ENCODE assay signal across 14 mouse cellular contexts in the genomic region with DNA sequence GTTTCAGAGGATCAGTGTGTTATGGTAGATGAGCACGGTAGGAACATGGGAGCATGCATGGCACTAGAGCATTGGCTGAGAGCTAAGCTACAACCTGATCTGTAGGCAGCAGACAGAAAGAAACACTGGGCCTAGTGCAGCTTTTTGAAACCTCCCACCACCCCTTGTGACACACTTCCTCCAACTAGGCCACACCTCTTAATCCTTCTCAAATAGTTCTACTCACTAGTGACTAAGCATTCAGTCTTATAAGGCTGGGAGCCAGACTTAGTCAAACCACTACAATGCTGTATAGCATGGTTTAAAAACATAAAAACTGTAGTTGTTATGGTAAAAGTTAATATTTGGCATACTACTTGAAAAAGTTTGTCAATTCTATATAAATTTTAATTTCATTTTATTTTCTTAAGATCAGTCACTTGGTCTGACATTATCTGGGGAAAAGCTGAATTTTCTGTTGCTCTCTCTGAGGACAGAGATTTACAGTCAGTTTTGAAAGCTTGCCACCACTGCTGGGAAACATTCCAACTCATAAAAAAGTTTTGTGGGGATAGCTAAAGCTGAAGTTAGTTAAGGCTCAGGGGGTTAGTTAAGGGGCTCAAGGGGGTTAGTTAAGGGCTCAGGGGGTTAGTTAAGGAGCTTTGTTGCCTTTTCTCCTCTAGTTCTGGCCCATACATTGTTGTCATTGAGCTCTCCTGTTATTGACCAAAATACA. TPM values are rescaled to one million over a fixed set of nuclear protein-coding genes. Genes with fewer than 3 reads are reported as not detected.
DNase-seq lines count a peak whose midpoint lies in the region; ATAC-seq and TF ChIP-seq lines count a peak whose summit lies in the region.
"Had no signal": no experiment of that assay in that cellular context is flagged by ENCODE, and none has a peak within 500 bp of the region (broad histone marks: within the 10 kb centered on the region; RNA-seq: fewer than 3 reads in every experiment).

No protein-coding gene starts in this region.

- H3K4me3 ChIP-seq in heart, adult 2 months = no peak overlapping the region
- H3K4me3 ChIP-seq in brown adipose tissue, adult 24 weeks (ENCODE audit: insufficient read depth, low read depth, low read length) = no peak overlapping the region
- H3K4me3 ChIP-seq in midbrain, embryonic 14.5 days (replicated peaks; ENCODE audit: low read depth, low read length) = no peak overlapping the region
- H3K4me3 ChIP-seq: embryonic facial prominence, embryonic 10.5 days; heart, embryonic 15.5 days; liver, embryonic 15.5 days had no signal

- no peaks in the 10 kb centered on the region for H3K9me3 ChIP-seq in midbrain, embryonic 14.5 days (ENCODE audit: control insufficient read depth, low read length)
- H3K9me3 ChIP-seq: heart, embryonic 15.5 days; liver, embryonic 15.5 days had no signal

- no peak overlapping the region for H3K27ac ChIP-seq in heart, adult 2 months
- H3K27ac ChIP-seq in brown adipose tissue, adult 24 weeks (replicated peaks; ENCODE audit: low read depth, low read length) = peak overlapping the region; percentile 38
- H3K27ac ChIP-seq in midbrain, embryonic 14.5 days (replicated peaks; ENCODE audit: low read depth, low read length) = no peak overlapping the region
- H3K27ac ChIP-seq: embryonic facial prominence, embryonic 10.5 days; heart, embryonic 15.5 days; liver, embryonic 15.5 days had no signal

- H3K9ac ChIP-seq in heart, adult 2 months (ENCODE audit: low read depth, low read length) = no peak overlapping the region
- no peak overlapping the region for H3K9ac ChIP-seq in midbrain, embryonic 14.5 days (replicated peaks; ENCODE audit: low read length)
- H3K9ac ChIP-seq: heart, embryonic 15.5 days; liver, embryonic 15.5 days had no signal

- no peaks in the 10 kb centered on the region; the same call in 1 of the 2 replicates for H3K36me3 ChIP-seq in heart, adult 2 months (ENCODE audit: control insufficient read depth, insufficient read depth, low read length)
- no peaks in the 10 kb centered on the region for H3K36me3 ChIP-seq in midbrain, embryonic 14.5 days (ENCODE audit: control insufficient read depth, insufficient read depth, low read length)
- H3K36me3 ChIP-seq: liver, embryonic 15.5 days had no signal

- DNase-seq in heart, postnatal 36 days = peak; percentile 18 to 22
- DNase-seq in heart, adult 2 months = no peak
- DNase-seq in testis, postnatal 10 days (ENCODE audit: low spot score) = peak; percentile 50
- DNase-seq in testis, postnatal 14 days (ENCODE audit: low spot score) = no peak
- no peak for DNase-seq in midbrain, embryonic 14.5 days
- DNase-seq: cerebellum, adult 9-10 months; right cerebral cortex, postnatal 4 days; thymus, postnatal 14 days had no signal

- 0 out of 2 replicates have a peak, but pooled peaks cover 1% of the 10 kb centered on the region for H3K79me2 ChIP-seq in heart, adult 2 months (replicated peaks; ENCODE audit: control insufficient read depth, insufficient read depth, low read length)

- TF ChIP-seq POLR2A in heart, adult 2 months (IDR thresholded peaks at IDR 0.05; ENCODE audit: insufficient read depth, low read depth, low read length) = no peak

- no peak for ATAC-seq in midbrain, embryonic 14.5 days (ENCODE audit: low FRiP score, low TSS enrichment)
- no peak for ATAC-seq in CD4-positive, CD25-positive, alpha-beta regulatory T cell, adult 4 months

- TF ChIP-seq CTCF in heart, adult 2 months (IDR thresholded peaks at IDR 0.05) = no peak

- peaks cover 2% of the 10 kb centered on the region for H3K4me1 ChIP-seq in heart, adult 2 months (ENCODE audit: control insufficient read depth, insufficient read depth, low read length)
- H3K4me1 ChIP-seq in brown adipose tissue, adult 24 weeks (ENCODE audit: control insufficient read depth, insufficient read depth, insufficient read length, low read length) = peaks cover 2% of the 10 kb centered on the region; the same call in 1 of the 2 replicates
- H3K4me1 ChIP-seq in midbrain, embryonic 14.5 days (ENCODE audit: control insufficient read depth, insufficient read depth, low read length) = no peaks in the 10 kb centered on the region
- H3K4me1 ChIP-seq: embryonic facial prominence, embryonic 10.5 days; heart, embryonic 15.5 days had no signal

- H3K27me3 ChIP-seq in heart, adult 2 months (ENCODE audit: control insufficient read depth, insufficient read depth, low read length) = no peaks in the 10 kb centered on the region
- H3K27me3 ChIP-seq in midbrain, embryonic 14.5 days (ENCODE audit: control insufficient read depth, insufficient read depth, low read length) = no peaks in the 10 kb centered on the region
- H3K27me3 ChIP-seq: heart, embryonic 15.5 days; liver, embryonic 15.5 days had no signal

- intact Hi-C loops in heart, postnatal 36 days (cut with DNase I) = no loop called here
- intact Hi-C loops in heart, adult 2 months (cut with DNase I) = no loop called here

- 100% methylated on average over 1 of the region's 1 CpGs for WGBS in heart, adult 2 months
- 100% methylated on average over 1 of the region's 1 CpGs for WGBS in midbrain, embryonic 14.5 days

- no peak overlapping the region for H3K4me2 ChIP-seq in midbrain, embryonic 14.5 days (ENCODE audit: low read length)
- H3K4me2 ChIP-seq: heart, embryonic 15.5 days; liver, embryonic 15.5 days had no signal

- TF ChIP-seq EP300 in heart, adult 2 months (IDR thresholded peaks at IDR 0.05; ENCODE audit: insufficient read depth, low read depth, low read length) = no peak

RNA-seq across cellular contexts. Expression of gene Fkbp14, which starts 7.0 kb away (rescaled TPM):
- total RNA-seq in heart, postnatal 36 days (2021) = 1 to 10 TPM; 7.4 to 9.4 TPM
- total RNA-seq in heart, adult 2 months (2021) = 10 to 100 TPM in 1 of 2 experiments, 1 to 10 TPM in 1; 7.6 to 10.7 TPM
- 5.4 and 12.3 TPM in 2 replicates for polyA plus RNA-seq in heart, adult 2 months (2012; rRNA removed)
- 5.7 and 7.4 TPM in 2 replicates for polyA plus RNA-seq in brown adipose tissue, adult 24 weeks (2012; ENCODE audit: insufficient read depth, insufficient read length, missing spikeins)
- 4.3 and 8.1 TPM in 2 replicates for polyA plus RNA-seq in midbrain, embryonic 14.5 days (2014; fragmentation: Nextera tagmentation; extraction: Ambion mirVana)
- polyA plus RNA-seq in CD4-positive, CD25-positive, alpha-beta regulatory T cell, adult 4 months (2017; shearing (Covaris generic)) = not detected
- total RNA-seq: megakaryocyte, adult 5-6 weeks had no signal

RNA-seq across cellular contexts. Expression of gene Plekha8, which starts 9.2 kb away (rescaled TPM):
- 1 to 10 TPM; 8.7 to 9.3 TPM for total RNA-seq in heart, postnatal 36 days (2021)
- total RNA-seq in heart, adult 2 months (2021) = 1 to 10 TPM; 9.0 to 9.7 TPM
- 2.6 and 5.4 TPM in 2 replicates for polyA plus RNA-seq in heart, adult 2 months (2012; rRNA removed)
- polyA plus RNA-seq in brown adipose tissue, adult 24 weeks (2012; ENCODE audit: insufficient read depth, insufficient read length, missing spikeins) = 6.5 and 8.2 TPM in 2 replicates
- polyA plus RNA-seq in midbrain, embryonic 14.5 days (2014; fragmentation: Nextera tagmentation; extraction: Ambion mirVana) = 11.1 and 15.8 TPM in 2 replicates
- polyA plus RNA-seq in CD4-positive, CD25-positive, alpha-beta regulatory T cell, adult 4 months (2017; shearing (Covaris generic)) = under 1 TPM; 0.67 to 0.73 TPM

RNA-seq across cellular contexts. Expression of gene Scrn1, which starts 37.9 kb away (rescaled TPM):
- total RNA-seq in heart, postnatal 36 days (2021) = 10 to 100 TPM; 10.3 to 13.0 TPM
- total RNA-seq in heart, adult 2 months (2021) = 1 to 10 TPM; 6.1 to 7.4 TPM
- 6.8 and 14.1 TPM in 2 replicates for polyA plus RNA-seq in heart, adult 2 months (2012; rRNA removed)
- polyA plus RNA-seq in brown adipose tissue, adult 24 weeks (2012; ENCODE audit: insufficient read depth, insufficient read length, missing spikeins) = 0.71 and 1.4 TPM in 2 replicates
- 88.0 and 104 TPM in 2 replicates for polyA plus RNA-seq in midbrain, embryonic 14.5 days (2014; fragmentation: Nextera tagmentation; extraction: Ambion mirVana)
- under 1 TPM in 1 of 2 experiments, not detected in 1; 0.22 TPM for polyA plus RNA-seq in CD4-positive, CD25-positive, alpha-beta regulatory T cell, adult 4 months (2017; shearing (Covaris generic))
- total RNA-seq: megakaryocyte, adult 5-6 weeks had no signal

Comparison
In these comparisons a context has a peak if more than half of its experiments do, and no peak if none do; other contexts are left out.
1. DNase-seq: peak in heart, postnatal 36 days (2 of 2) and testis, postnatal 10 days (single experiment); none in heart, adult 2 months (0 of 2), testis, postnatal 14 days (single experiment) and midbrain, embryonic 14.5 days (single experiment).